Mouse (Mus musculus): ENCODE results near the gene Ctnnbl1. TPM values are rescaled to one million over a fixed set of nuclear protein-coding genes. Genes with fewer than 3 reads are reported as not detected.

Gene Ctnnbl1
- polyA plus RNA-seq, 1 experiment from 2014 or later, result 78.2 TPM

GRCm38 (mm10) chr2:157924504-157924903, 187.3 kb downstream of the Ctnnbl1 start:
- H3K27me3 ChIP-seq (replicated peaks; ENCODE audit: control insufficient read depth, insufficient read depth, low read length), result no peaks in the 10 kb centered on the region; the same call in none of the 2 replicates
- H3K9me3 ChIP-seq (ENCODE audit: control insufficient read depth, low read length), result no peaks in the 10 kb centered on the region
- no peak for ATAC-seq
- peaks cover 25% of the 10 kb centered on the region for H3K4me1 ChIP-seq (replicated peaks; ENCODE audit: control insufficient read depth, insufficient read depth, low read length)
- no peak overlapping the region for H3K9ac ChIP-seq (replicated peaks; ENCODE audit: low read depth, low read length)
- H3K4me3 ChIP-seq (replicated peaks; ENCODE audit: low read length), result no peak overlapping the region
- H3K4me2 ChIP-seq (ENCODE audit: low read length), result no peak overlapping the region
- no peak overlapping the region for H3K27ac ChIP-seq (ENCODE audit: low read length)
- 73% methylated on average over 5 of the region's 5 CpGs for WGBS
- H3K36me3 ChIP-seq (ENCODE audit: control insufficient read depth, insufficient read depth), result no peaks in the 10 kb centered on the region

GRCm38 (mm10) chr2:157926502-157926901, 189.3 kb downstream of the Ctnnbl1 start:
- Histone ChIP-seq H3K9ac (replicated peaks; ENCODE audit: low read depth, low read length) (no peak overlapping the region), H3K36me3 (ENCODE audit: control insufficient read depth, insufficient read depth) (no peaks in the 10 kb centered on the region), H3K4me2 (ENCODE audit: low read length) (no peak overlapping the region), H3K9me3 (ENCODE audit: control insufficient read depth, low read length) (no peaks in the 10 kb centered on the region), H3K4me1 (replicated peaks; ENCODE audit: control insufficient read depth, insufficient read depth, low read length) (peaks cover 21% of the 10 kb centered on the region), H3K27me3 (replicated peaks; ENCODE audit: control insufficient read depth, insufficient read depth, low read length) (no peaks in the 10 kb centered on the region; the same call in 1 of the 2 replicates), H3K4me3 (replicated peaks; ENCODE audit: low read length) (no peak overlapping the region), H3K27ac (ENCODE audit: low read length) (no peak overlapping the region)
- ATAC-seq, result no peak
- 20% methylated on average over 7 of the region's 7 CpGs for WGBS

- no peak overlapping the region for H3K4me2 ChIP-seq (ENCODE audit: low read length)
- 51% methylated on average over 3 of the region's 3 CpGs for WGBS
- no peak for ATAC-seq
- H3K9ac ChIP-seq (replicated peaks; ENCODE audit: low read depth, low read length), result no peak overlapping the region
- H3K4me3 ChIP-seq (replicated peaks; ENCODE audit: low read length), result no peak overlapping the region
- no peaks in the 10 kb centered on the region; the same call in 1 of the 2 replicates for H3K27me3 ChIP-seq (replicated peaks; ENCODE audit: control insufficient read depth, insufficient read depth, low read length)
- H3K36me3 ChIP-seq (ENCODE audit: control insufficient read depth, insufficient read depth), result no peaks in the 10 kb centered on the region
- no peaks in the 10 kb centered on the region for H3K9me3 ChIP-seq (ENCODE audit: control insufficient read depth, low read length)
- no peak overlapping the region for H3K27ac ChIP-seq (ENCODE audit: low read length)
- H3K4me1 ChIP-seq (replicated peaks; ENCODE audit: control insufficient read depth, insufficient read depth, low read length), result peaks cover 19% of the 10 kb centered on the region
Observed at GRCm38 (mm10) chr2:157926927-157927326, 189.7 kb downstream of the Ctnnbl1 start.

GRCm38 (mm10) chr2:157927397-157927796, 190.2 kb downstream of the Ctnnbl1 start:
- Histone ChIP-seq H3K9me3 (ENCODE audit: control insufficient read depth, low read length) (no peaks in the 10 kb centered on the region), H3K36me3 (ENCODE audit: control insufficient read depth, insufficient read depth) (no peaks in the 10 kb centered on the region), H3K4me1 (replicated peaks; ENCODE audit: control insufficient read depth, insufficient read depth, low read length) (peaks cover 19% of the 10 kb centered on the region), H3K4me2 (ENCODE audit: low read length) (no peak overlapping the region), H3K27me3 (replicated peaks; ENCODE audit: control insufficient read depth, insufficient read depth, low read length) (no peaks in the 10 kb centered on the region; the same call in 1 of the 2 replicates), H3K9ac (replicated peaks; ENCODE audit: low read depth, low read length) (0 out of 2 replicates have a peak overlapping the region, but pooled peaks have one; percentile 25), H3K4me3 (replicated peaks; ENCODE audit: low read length) (no peak overlapping the region), H3K27ac (ENCODE audit: low read length) (no peak overlapping the region)
- 0 out of 2 replicates have a peak, but pooled peaks have one; percentile 14 for ATAC-seq
- 43% methylated on average over 20 of the region's 20 CpGs for WGBS

- no peak overlapping the region for H3K4me3 ChIP-seq (replicated peaks; ENCODE audit: low read length)
- no peaks in the 10 kb centered on the region; the same call in 1 of the 2 replicates for H3K27me3 ChIP-seq (replicated peaks; ENCODE audit: control insufficient read depth, insufficient read depth, low read length)
- peaks cover 19% of the 10 kb centered on the region for H3K4me1 ChIP-seq (replicated peaks; ENCODE audit: control insufficient read depth, insufficient read depth, low read length)
- WGBS, result 14% methylated on average over 2 of the region's 2 CpGs
- H3K27ac ChIP-seq (ENCODE audit: low read length), result no peak overlapping the region
- H3K9ac ChIP-seq (replicated peaks; ENCODE audit: low read depth, low read length), result 0 out of 2 replicates have a peak overlapping the region, but pooled peaks have one; percentile 25
- 0 out of 2 replicates have a peak, but pooled peaks have one; percentile 26 for ATAC-seq
- no peak overlapping the region for H3K4me2 ChIP-seq (ENCODE audit: low read length)
- no peaks in the 10 kb centered on the region for H3K36me3 ChIP-seq (ENCODE audit: control insufficient read depth, insufficient read depth)
- no peaks in the 10 kb centered on the region for H3K9me3 ChIP-seq (ENCODE audit: control insufficient read depth, low read length)
Observed at GRCm38 (mm10) chr2:157927815-157928214, 190.6 kb downstream of the Ctnnbl1 start.

GRCm38 (mm10) chr2:157932655-157933054, 195.5 kb downstream of the Ctnnbl1 start:
- Histone ChIP-seq H3K36me3 (ENCODE audit: control insufficient read depth, insufficient read depth) (no peaks in the 10 kb centered on the region), H3K27me3 (replicated peaks; ENCODE audit: control insufficient read depth, insufficient read depth, low read length) (no peaks in the 10 kb centered on the region), H3K4me2 (ENCODE audit: low read length) (no peak overlapping the region), H3K4me1 (replicated peaks; ENCODE audit: control insufficient read depth, insufficient read depth, low read length) (peaks cover 3% of the 10 kb centered on the region), H3K9me3 (ENCODE audit: control insufficient read depth, low read length) (no peaks in the 10 kb centered on the region), H3K9ac (replicated peaks; ENCODE audit: low read depth, low read length) (no peak overlapping the region), H3K27ac (ENCODE audit: low read length) (no peak overlapping the region), H3K4me3 (replicated peaks; ENCODE audit: low read length) (no peak overlapping the region)
- 72% methylated on average over 4 of the region's 4 CpGs for WGBS
- ATAC-seq, result no peak

GRCm38 (mm10) chr2:157935444-157936171, 198.4 kb downstream of the Ctnnbl1 start:
- Histone ChIP-seq H3K27ac (ENCODE audit: low read length) (no peak overlapping the region), H3K27me3 (replicated peaks; ENCODE audit: control insufficient read depth, insufficient read depth, low read length) (peaks cover 9% of the 10 kb centered on the region; the same call in 1 of the 2 replicates), H3K4me2 (ENCODE audit: low read length) (no peak overlapping the region), H3K4me1 (replicated peaks; ENCODE audit: control insufficient read depth, insufficient read depth, low read length) (peaks cover 6% of the 10 kb centered on the region; the same call in 1 of the 2 replicates), H3K9me3 (ENCODE audit: control insufficient read depth, low read length) (no peaks in the 10 kb centered on the region), H3K4me3 (replicated peaks; ENCODE audit: low read length) (no peak overlapping the region), H3K9ac (replicated peaks; ENCODE audit: low read depth, low read length) (no peak overlapping the region), H3K36me3 (ENCODE audit: control insufficient read depth, insufficient read depth) (no peaks in the 10 kb centered on the region)
- no peak for ATAC-seq
- 82% methylated on average over 11 of the region's 11 CpGs for WGBS

GRCm38 (mm10) chr2:157936676-157937075, 199.5 kb downstream of the Ctnnbl1 start:
- peaks cover 12% of the 10 kb centered on the region; the same call in 1 of the 2 replicates for H3K27me3 ChIP-seq (replicated peaks; ENCODE audit: control insufficient read depth, insufficient read depth, low read length)
- no peak overlapping the region for H3K4me2 ChIP-seq (ENCODE audit: low read length)
- ATAC-seq, result no peak
- peaks cover 16% of the 10 kb centered on the region for H3K4me1 ChIP-seq (replicated peaks; ENCODE audit: control insufficient read depth, insufficient read depth, low read length)
- no peak overlapping the region for H3K4me3 ChIP-seq (replicated peaks; ENCODE audit: low read length)
- no peaks in the 10 kb centered on the region for H3K9me3 ChIP-seq (ENCODE audit: control insufficient read depth, low read length)
- no peak overlapping the region for H3K27ac ChIP-seq (ENCODE audit: low read length)
- H3K9ac ChIP-seq (replicated peaks; ENCODE audit: low read depth, low read length), result no peak overlapping the region
- H3K36me3 ChIP-seq (ENCODE audit: control insufficient read depth, insufficient read depth), result no peaks in the 10 kb centered on the region
- 83% methylated on average over 4 of the region's 4 CpGs for WGBS

GRCm38 (mm10) chr2:157940586-157941185, 203.5 kb downstream of the Ctnnbl1 start:
- H3K4me1 ChIP-seq (replicated peaks; ENCODE audit: control insufficient read depth, insufficient read depth, low read length), result peaks cover 31% of the 10 kb centered on the region
- ATAC-seq, result no peak
- peaks cover 16% of the 10 kb centered on the region; the same call in 1 of the 2 replicates for H3K27me3 ChIP-seq (replicated peaks; ENCODE audit: control insufficient read depth, insufficient read depth, low read length)
- no peaks in the 10 kb centered on the region for H3K36me3 ChIP-seq (ENCODE audit: control insufficient read depth, insufficient read depth)
- no peak overlapping the region for H3K27ac ChIP-seq (ENCODE audit: low read length)
- no peak overlapping the region for H3K4me3 ChIP-seq (replicated peaks; ENCODE audit: low read length)
- 6% methylated on average over 18 of the region's 18 CpGs for WGBS
- H3K4me2 ChIP-seq (ENCODE audit: low read length), result no peak overlapping the region
- H3K9ac ChIP-seq (replicated peaks; ENCODE audit: low read depth, low read length), result no peak overlapping the region; the same call in 1 of the 2 replicates
- no peaks in the 10 kb centered on the region for H3K9me3 ChIP-seq (ENCODE audit: control insufficient read depth, low read length)
